Mouse (Mus musculus): ENCODE data around the gene Vps8.

DNA sequence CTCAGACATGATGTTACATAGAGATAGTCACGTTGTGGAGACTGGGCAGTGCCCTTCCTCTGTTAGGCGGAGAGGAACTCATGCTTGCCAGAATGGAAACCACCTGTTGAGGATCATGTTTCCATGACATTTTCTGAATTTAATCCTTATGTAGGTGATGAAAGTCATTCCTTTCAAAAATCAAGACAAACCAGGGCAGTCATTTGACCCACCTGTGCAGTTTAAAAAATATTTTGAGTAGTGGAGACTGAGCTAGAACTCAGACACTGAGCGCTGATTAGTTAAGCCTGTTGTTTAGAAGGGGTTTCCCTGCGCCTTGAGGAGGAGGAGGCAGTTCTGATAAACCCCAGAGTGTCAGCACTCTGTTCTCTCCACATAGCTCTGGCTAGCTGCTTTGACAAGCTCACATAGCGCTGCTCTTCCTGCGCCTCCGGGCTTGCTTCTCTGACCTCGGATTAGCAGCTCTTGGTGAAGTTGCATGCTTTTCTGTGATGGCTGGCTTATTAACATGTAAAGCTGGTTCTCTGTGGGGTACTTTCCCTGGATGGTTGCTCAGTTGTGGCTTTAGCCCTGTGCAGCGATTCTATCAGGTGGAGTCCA is 22.2 kb downstream of the Vps8 start:
- TF ChIP-seq CTCF (IDR thresholded peaks at IDR 0.05; ENCODE audit: low read depth): no peak
- TF ChIP-seq EP300 (optimal IDR thresholded peaks at IDR 0.05): no peak

Data from stomach, postnatal 0 days (tissue).